Mouse (Mus musculus): Measurements from ENCODE around the gene Ppp4r3a.
"Not testable (repeated sequence)": the region's sequence is repeated elsewhere in the genome, so short reads cannot be mapped to it uniquely, and the experiment has no call there.

The Ppp4r3a gene

GRCm38 (mm10) chr12:101028247-101028953 lies 55.1 kb downstream of the Ppp4r3a start:
- no peak for DNase-seq (ENCODE audit: low spot score)

- DNase-seq (ENCODE audit: low spot score), result no peak
These were observed 55.9 kb downstream of the Ppp4r3a start for GRCm38 (mm10) chr12:101027451-101028246.

- DNase-seq (ENCODE audit: low spot score), result no peak
These were observed 56.6 kb downstream of the Ppp4r3a start for GRCm38 (mm10) chr12:101026946-101027345.

GRCm38 (mm10) chr12:101026518-101026917 lies 57.0 kb downstream of the Ppp4r3a start:
- no peak for DNase-seq (ENCODE audit: low spot score)

GRCm38 (mm10) chr12:101026025-101026424 lies 57.5 kb downstream of the Ppp4r3a start:
- DNase-seq (ENCODE audit: low spot score), result no peak

GRCm38 (mm10) chr12:101025379-101025778 lies 58.1 kb downstream of the Ppp4r3a start:
- peak; percentile 74 for DNase-seq (ENCODE audit: low spot score)

GRCm38 (mm10) chr12:101024824-101025223 lies 58.7 kb downstream of the Ppp4r3a start:
- DNase-seq (ENCODE audit: low spot score), result no peak

GRCm38 (mm10) chr12:101023143-101023542 lies 60.4 kb downstream of the Ppp4r3a start:
- no peak for DNase-seq (ENCODE audit: low spot score)

GRCm38 (mm10) chr12:101022353-101022752 lies 61.1 kb downstream of the Ppp4r3a start:
- DNase-seq (ENCODE audit: low spot score), result no peak

GRCm38 (mm10) chr12:101021484-101022226 lies 61.8 kb downstream of the Ppp4r3a start:
- DNase-seq (ENCODE audit: low spot score), result no peak

GRCm38 (mm10) chr12:101020210-101021015 lies 63.1 kb downstream of the Ppp4r3a start:
- DNase-seq (ENCODE audit: low spot score), result no peak

- DNase-seq (ENCODE audit: low spot score), result no peak
These were observed 64.1 kb downstream of the Ppp4r3a start for GRCm38 (mm10) chr12:101019443-101019842.

GRCm38 (mm10) chr12:101019031-101019430 lies 64.5 kb downstream of the Ppp4r3a start:
- no peak for DNase-seq (ENCODE audit: low spot score)

- no peak for DNase-seq (ENCODE audit: low spot score)
These were observed 65.5 kb downstream of the Ppp4r3a start for GRCm38 (mm10) chr12:101017971-101018371.

- no peak for DNase-seq (ENCODE audit: low spot score)
These were observed 67.0 kb downstream of the Ppp4r3a start for GRCm38 (mm10) chr12:101016412-101016928.

GRCm38 (mm10) chr12:101015926-101016325 lies 67.6 kb downstream of the Ppp4r3a start:
- no peak for DNase-seq (ENCODE audit: low spot score)

- DNase-seq (ENCODE audit: low spot score), result no peak
These were observed 68.3 kb downstream of the Ppp4r3a start for GRCm38 (mm10) chr12:101015165-101015560.

GRCm38 (mm10) chr12:101014549-101015164 lies 68.8 kb downstream of the Ppp4r3a start:
- DNase-seq (ENCODE audit: low spot score), result no peak

GRCm38 (mm10) chr12:101013668-101014067 lies 69.8 kb downstream of the Ppp4r3a start:
- DNase-seq (ENCODE audit: low spot score), result not testable (repeated sequence)

- no peak for DNase-seq (ENCODE audit: low spot score)
These were observed 70.3 kb downstream of the Ppp4r3a start for GRCm38 (mm10) chr12:101013078-101013665.

Measured in c-Kit-positive CD71-positive TER-119-positive erythroid progenitor cells, embryonic 14.5 days (primary cell).